Mouse (Mus musculus) CD4-positive, CD25-positive, alpha-beta regulatory T cell, adult 9 weeks (primary cell): Measurements from ENCODE around the gene Asb18. TPM values are rescaled to one million over a fixed set of nuclear protein-coding genes. Genes with fewer than 3 reads are reported as not detected.

Source experiments
- polyA plus RNA-seq: library from polyadenylated mRNA; unstranded; fragments of 100-300 nt; shearing (Covaris generic); gene quantifications from one replicate; pipeline ENCODE4 v1.2.1, GENCODE M21; 2017

The Asb18 gene
- polyA plus RNA-seq = not detected

DNA sequence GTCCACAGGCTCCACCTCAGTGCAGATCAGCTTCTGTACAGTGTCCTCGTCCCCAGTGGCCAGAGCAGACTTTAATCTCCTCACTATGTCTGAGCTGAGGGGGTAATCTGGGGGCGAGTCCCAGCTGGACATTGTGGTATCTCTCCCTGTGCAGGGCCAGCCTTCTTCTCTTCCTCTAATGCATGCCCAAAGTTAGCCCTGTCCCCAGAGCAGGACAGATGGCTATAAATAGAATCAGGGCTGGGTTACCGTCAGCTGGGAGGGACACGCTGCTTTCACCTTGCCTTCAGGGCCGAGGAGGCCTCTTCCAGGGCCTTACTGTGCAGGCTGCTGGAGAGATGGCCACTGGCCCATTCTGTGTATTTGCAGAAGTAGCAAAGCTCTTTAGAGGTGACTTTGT, at the start of gene Asb18:
TSS of gene Asb18 (minus strand) at position 221 of the 400 bp plus-strand sequence.

DNA sequence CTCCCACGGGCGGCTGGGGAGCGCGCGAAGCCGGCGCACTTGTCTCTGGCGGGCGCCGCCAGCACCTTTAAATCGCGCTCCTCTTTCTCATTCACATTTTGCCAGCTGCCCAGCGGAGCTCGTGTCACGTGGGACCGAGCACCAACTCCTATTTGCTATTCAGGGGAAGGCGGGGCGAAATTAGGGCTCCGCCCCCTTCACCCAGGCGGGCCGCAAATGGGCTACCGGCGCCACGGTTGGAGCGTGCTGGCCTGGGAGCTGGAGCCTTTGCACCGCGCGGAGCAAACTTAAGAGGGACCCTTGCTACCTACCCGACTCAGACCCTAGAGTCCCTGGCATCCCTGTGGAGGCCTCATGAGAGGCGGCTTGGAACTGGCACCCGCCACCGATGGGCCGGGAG, 83.3 kb downstream of the Asb18 start, which contains the start of gene Gbx2:
TSS of gene Gbx2 (minus strand) at position 60 of the 400 bp plus-strand sequence.

Other genes with a start within 250 kb of the Asb18 start
- gene Gbx2, start 83.5 kb downstream of the Asb18 start, polyA plus RNA-seq = not detected
- not detected for gene Iqca, start 138.7 kb upstream of the Asb18 start, polyA plus RNA-seq
- not detected for gene Ackr3, start 189.3 kb upstream of the Asb18 start, polyA plus RNA-seq